Mouse (Mus musculus) cortical plate, adult 2 months (tissue): ENCODE measurements around the gene Bcl7c.

Experiments used
- CTCF ChIP-seq: fragments of 200-500 bp; IDR thresholded peaks from 2 replicates; pipeline ENCODE4 v1.5.1; 2011; ENCODE audit warnings: mild to moderate bottlenecking, control low read depth, low read length; ENCODE audit not compliant: insufficient read depth; ENCODE audit errors: extremely low read depth
- POLR2A ChIP-seq: fragments of 200-500 bp; IDR thresholded peaks from 2 replicates; pipeline ENCODE4 v1.6.1; 2011; ENCODE audit warnings: mild to moderate bottlenecking, low read length, control low read depth; ENCODE audit not compliant: insufficient read depth; ENCODE audit errors: extremely low read depth

DNA sequence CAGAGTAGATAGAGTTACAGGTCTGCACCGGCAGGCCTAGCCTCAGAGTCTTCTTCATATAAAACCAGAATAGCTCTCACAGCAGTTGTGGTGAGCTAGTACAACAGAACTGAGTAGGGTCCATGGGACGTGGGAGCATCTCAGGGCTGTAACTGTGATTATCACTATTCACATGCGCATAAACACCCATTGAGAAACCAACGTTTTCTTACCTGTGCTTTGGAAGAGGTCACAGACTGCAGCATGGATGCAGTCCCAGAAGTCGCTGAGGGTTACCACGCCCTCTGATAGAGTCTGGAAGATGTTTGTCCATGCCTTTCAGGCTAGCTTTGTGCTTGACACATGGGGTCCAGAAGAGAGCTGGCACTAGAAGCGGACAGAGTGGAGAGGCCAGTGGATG is 45.0 kb upstream of the Bcl7c start:
- TF ChIP-seq POLR2A (no peak), CTCF (no peak)
